Mouse (Mus musculus) neutrophil, adult 5-6 weeks (primary cell): ENCODE data around the gene Cnnm2. TPM values are rescaled to one million over a fixed set of nuclear protein-coding genes. Genes with fewer than 3 reads are reported as not detected.

Experiments used
- ATAC-seq: fragments of 151-379, 151-347 bp; 2 replicates; pipeline ENCODE4 v1.8.0; 2017; ENCODE audit warnings: mild to moderate bottlenecking, moderate TSS enrichment; ENCODE audit not compliant: insufficient number of reproducible peaks, poor library complexity, low FRiP score, severe bottlenecking; ENCODE audit errors: extremely low read depth
- total RNA-seq: library from RNA; stranded (forward); fragments of 200-1000 nt; gene quantifications from 2 replicates; pipeline ENCODE4 v1.2.3, GENCODE M21; 2017

The Cnnm2 gene
- total RNA-seq, 1 experiment from 2014 or later, result 3.5 TPM

GRCm38 (mm10) chr19:46901323-46901722 lies 139.9 kb downstream of the Cnnm2 start:
- peak; percentile 77 for ATAC-seq

GRCm38 (mm10) chr19:46903379-46903778 lies 142.0 kb downstream of the Cnnm2 start:
- ATAC-seq, result no peak

GRCm38 (mm10) chr19:46904907-46905306 lies 143.5 kb downstream of the Cnnm2 start:
- ATAC-seq, result no peak

GRCm38 (mm10) chr19:46905383-46905782 lies 144.0 kb downstream of the Cnnm2 start:
- no peak for ATAC-seq

- no peak for ATAC-seq
Measured at GRCm38 (mm10) chr19:46905971-46906370, 144.6 kb downstream of the Cnnm2 start.

GRCm38 (mm10) chr19:46908207-46908606 lies 146.8 kb downstream of the Cnnm2 start:
- ATAC-seq, result no peak

GRCm38 (mm10) chr19:46908977-46909376 lies 147.6 kb downstream of the Cnnm2 start:
- no peak for ATAC-seq

GRCm38 (mm10) chr19:46911492-46911891 lies 150.1 kb downstream of the Cnnm2 start:
- no peak for ATAC-seq

- ATAC-seq, result no peak
Measured at GRCm38 (mm10) chr19:46913626-46914025, 152.2 kb downstream of the Cnnm2 start.

GRCm38 (mm10) chr19:46915406-46916080 lies 154.1 kb downstream of the Cnnm2 start:
- no peak for ATAC-seq

- ATAC-seq, result no peak
Measured at GRCm38 (mm10) chr19:46920571-46920970, 159.2 kb downstream of the Cnnm2 start.

- no peak for ATAC-seq
Measured at GRCm38 (mm10) chr19:46926357-46926756, 165.0 kb downstream of the Cnnm2 start.

- ATAC-seq, result no peak
Measured at GRCm38 (mm10) chr19:46926951-46927350, 165.6 kb downstream of the Cnnm2 start.

- ATAC-seq, result no peak
Measured at GRCm38 (mm10) chr19:46928136-46928535, 166.7 kb downstream of the Cnnm2 start.

GRCm38 (mm10) chr19:46929044-46929587 lies 167.7 kb downstream of the Cnnm2 start:
- ATAC-seq, result no peak

Other genes starting within 250 kb of the Cnnm2 start
- gene Arl3, start 188.4 kb upstream of the Cnnm2 start, total RNA-seq, result 26.3 and 31.1 TPM in 2 replicates
- gene Sfxn2, start 188.2 kb upstream of the Cnnm2 start, total RNA-seq, result 20.3 and 21.1 TPM in 2 replicates
- 77.1 and 79.3 TPM in 2 replicates for gene Wbp1l, start 162.5 kb upstream of the Cnnm2 start, total RNA-seq
- gene Cyp17a1, start 88.4 kb upstream of the Cnnm2 start, total RNA-seq, result 0.23 TPM in 1 of 2 replicates, not detected in the other
- 3.8 and 4.3 TPM in 2 replicates for gene Borcs7, start 71.7 kb upstream of the Cnnm2 start, total RNA-seq
- gene As3mt, start 54.1 kb upstream of the Cnnm2 start, total RNA-seq, result 13.4 and 18.4 TPM in 2 replicates